Mouse (Mus musculus) heart, embryonic 12.5 days (tissue): ENCODE results near the gene Ugt1a6a. TPM values are rescaled to one million over a fixed set of nuclear protein-coding genes. Genes with fewer than 3 reads are reported as not detected.

Experiments
- ATAC-seq: fragments of 200-750 bp; cut with Nextera tagmentation; 2 replicates; pipeline ENCODE4 v1.8.0; 2017; ENCODE audit warnings: moderate TSS enrichment, moderate library complexity; ENCODE audit not compliant: insufficient number of reproducible peaks, low FRiP score
- H3K27ac ChIP-seq: fragments of 300-500 bp; sonication (generic); 2 replicates; pipeline ENCODE4 v1.5.1; 2016; ENCODE audit warnings: mild to moderate bottlenecking, moderate library complexity; ENCODE audit not compliant: poor library complexity, severe bottlenecking
- H3K27me3 ChIP-seq: fragments of 300-500 bp; sonication (generic); replicated peaks from 2 replicates; pipeline ENCODE4 v1.6.1; 2016; ENCODE audit warnings: mild to moderate bottlenecking, moderate library complexity
- H3K36me3 ChIP-seq: fragments of 300-500 bp; sonication (generic); 2 replicates; pipeline ENCODE4 v1.6.1; 2016; ENCODE audit warnings: mild to moderate bottlenecking, moderate library complexity
- H3K4me1 ChIP-seq: fragments of 300-500 bp; sonication (generic); replicated peaks from 2 replicates; pipeline ENCODE4 v1.6.1; 2016; ENCODE audit warnings: mild to moderate bottlenecking
- H3K4me2 ChIP-seq: fragments of 300-500 bp; sonication (generic); 2 replicates; pipeline ENCODE4 v1.6.1; 2016; ENCODE audit warnings: mild to moderate bottlenecking, moderate library complexity
- H3K4me3 ChIP-seq: fragments of 300-500 bp; sonication (generic); 2 replicates; pipeline ENCODE4 v1.5.1; 2016; ENCODE audit warnings: mild to moderate bottlenecking
- H3K9ac ChIP-seq: fragments of 300-500 bp; sonication (generic); 2 replicates; pipeline ENCODE4 v1.6.1; 2016; ENCODE audit warnings: mild to moderate bottlenecking, moderate library complexity
- H3K9me3 ChIP-seq: fragments of 300-500 bp; sonication (generic); replicated peaks from 2 replicates; pipeline ENCODE4 v1.6.1; 2016; ENCODE audit warnings: mild to moderate bottlenecking, moderate library complexity
- WGBS: fragments of 180-500 bp; shearing (Covaris S2); methylation state at CpG from one replicate; pipeline ENCODE4 v1.1.7; 2016; 5-methylcytosine and 5-hydroxymethylcytosine counted together
- polyA plus RNA-seq: library from polyadenylated mRNA; unstranded; fragments of >200 nt; fragmentation: Nextera tagmentation; extraction: Ambion mirVana; gene quantifications from 2 replicates; pipeline ENCODE4 v1.2.1, GENCODE M21; 2016

Ugt1a6a gene
- polyA plus RNA-seq, 1 experiment from 2014 or later = not detected

DNA sequence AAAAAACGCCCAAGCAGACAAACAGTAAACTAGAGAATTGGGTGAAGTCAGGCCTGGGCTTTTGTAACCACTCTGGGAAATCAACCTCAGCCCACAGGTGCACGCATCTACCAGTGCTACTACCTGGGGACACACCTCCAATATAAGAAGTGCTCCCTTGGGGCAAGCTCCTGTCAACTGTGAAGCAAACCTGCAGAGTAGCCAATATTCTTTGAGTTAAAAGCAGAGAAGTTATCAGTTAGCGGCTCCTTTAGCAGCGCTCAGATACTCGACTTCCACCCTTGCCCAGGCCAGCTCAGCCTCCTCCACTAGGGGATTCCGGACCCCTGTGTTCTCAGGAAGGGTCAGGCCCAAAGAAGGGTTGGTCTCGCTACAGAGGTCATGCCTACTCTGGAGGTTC lies 127.1 kb downstream of the Ugt1a6a start:
- H3K36me3 ChIP-seq = peaks cover 72% of the 10 kb centered on the region
- 0 out of 2 replicates have a peak, but pooled peaks have one; percentile 0 for ATAC-seq
- WGBS = 83% methylated on average over 7 of the region's 7 CpGs
- no peak overlapping the region for H3K27ac ChIP-seq
- H3K4me3 ChIP-seq = no peak overlapping the region
- no peak overlapping the region for H3K4me2 ChIP-seq
- no peak overlapping the region for H3K9ac ChIP-seq
- peaks cover 35% of the 10 kb centered on the region for H3K4me1 ChIP-seq
- no peaks in the 10 kb centered on the region for H3K27me3 ChIP-seq
- peaks cover 20% of the 10 kb centered on the region for H3K9me3 ChIP-seq

DNA sequence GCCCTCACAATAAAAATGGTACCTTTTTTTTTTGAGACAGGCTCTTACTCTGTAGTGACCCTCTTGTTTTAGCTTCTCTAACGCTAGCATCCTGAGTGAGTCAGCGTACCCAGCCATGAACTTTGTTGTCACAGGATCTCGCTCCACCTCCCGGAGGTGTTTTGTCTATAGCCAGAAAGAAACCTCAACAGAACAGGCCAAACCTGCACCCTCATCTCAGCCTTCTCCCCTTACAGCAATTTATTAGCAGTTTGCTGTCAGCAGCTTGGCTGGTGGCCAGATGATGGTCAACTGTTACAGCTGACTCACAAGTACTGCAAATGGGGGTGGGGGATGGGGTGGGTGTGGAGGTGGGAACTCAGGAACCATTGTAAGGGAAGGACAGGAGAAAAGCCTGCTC lies 127.6 kb downstream of the Ugt1a6a start:
- Histone ChIP-seq H3K4me1 (peaks cover 35% of the 10 kb centered on the region), H3K27me3 (no peaks in the 10 kb centered on the region), H3K9me3 (peaks cover 16% of the 10 kb centered on the region), H3K27ac (no peak overlapping the region), H3K36me3 (peaks cover 78% of the 10 kb centered on the region), H3K4me3 (no peak overlapping the region), H3K4me2 (no peak overlapping the region), H3K9ac (no peak overlapping the region)
- 75% methylated on average over 4 of the region's 4 CpGs for WGBS
- ATAC-seq = peak; percentile 5; the same call in 1 of the 2 replicates

DNA sequence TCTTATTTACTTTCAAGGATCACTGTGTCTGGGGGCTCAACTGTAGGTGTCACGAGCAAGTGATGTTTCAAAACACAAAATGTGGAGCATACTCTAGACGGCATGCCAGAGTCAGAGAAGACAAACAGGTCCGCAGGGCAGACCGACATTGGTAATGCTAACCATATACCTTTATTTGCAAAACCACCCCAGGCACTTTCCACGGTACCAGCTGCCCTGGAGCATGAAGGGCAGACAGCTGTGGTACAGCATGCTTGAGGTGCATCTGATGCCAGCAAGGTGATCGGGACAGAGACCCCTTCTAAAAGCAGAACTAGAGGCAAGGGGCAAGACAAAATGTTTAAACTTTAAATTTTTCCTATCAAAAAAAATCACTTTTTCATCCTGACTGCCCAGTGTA lies 128.4 kb downstream of the Ugt1a6a start:
- H3K27me3 ChIP-seq = no peaks in the 10 kb centered on the region
- H3K36me3 ChIP-seq = peaks cover 85% of the 10 kb centered on the region
- no peak overlapping the region for H3K9ac ChIP-seq
- peaks cover 35% of the 10 kb centered on the region for H3K4me1 ChIP-seq
- no peak overlapping the region for H3K4me3 ChIP-seq
- H3K4me2 ChIP-seq = no peak overlapping the region
- no peak overlapping the region for H3K27ac ChIP-seq
- H3K9me3 ChIP-seq = peaks cover 9% of the 10 kb centered on the region
- 75% methylated on average over 6 of the region's 6 CpGs for WGBS
- ATAC-seq = no peak

DNA sequence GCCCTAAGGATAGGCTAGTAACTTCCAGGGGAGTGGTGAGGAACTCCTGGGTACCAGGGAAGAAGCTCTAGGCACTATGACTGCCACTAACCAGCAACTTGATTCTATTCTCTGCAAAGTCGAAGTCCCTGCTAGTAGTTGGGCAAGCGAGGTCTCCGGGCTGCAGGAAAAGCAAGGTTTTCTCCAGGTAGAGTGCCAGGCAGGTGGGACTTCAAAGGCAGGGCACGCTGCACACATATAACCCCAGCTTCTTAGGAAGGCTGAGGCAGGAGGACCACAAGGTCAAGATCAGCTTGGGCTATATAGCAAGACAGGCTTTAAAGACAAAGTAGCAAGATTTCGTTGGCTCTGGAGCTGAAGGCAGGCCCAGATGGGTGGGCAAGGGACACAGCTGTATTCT lies 129.2 kb downstream of the Ugt1a6a start:
- Histone ChIP-seq H3K9me3 (peaks cover 3% of the 10 kb centered on the region; the same call in 1 of the 2 replicates), H3K27me3 (no peaks in the 10 kb centered on the region), H3K36me3 (peaks cover 93% of the 10 kb centered on the region), H3K4me3 (no peak overlapping the region), H3K27ac (no peak overlapping the region), H3K9ac (no peak overlapping the region), H3K4me2 (no peak overlapping the region), H3K4me1 (peaks cover 35% of the 10 kb centered on the region)
- 88% methylated on average over 5 of the region's 5 CpGs for WGBS
- ATAC-seq = no peak

DNA sequence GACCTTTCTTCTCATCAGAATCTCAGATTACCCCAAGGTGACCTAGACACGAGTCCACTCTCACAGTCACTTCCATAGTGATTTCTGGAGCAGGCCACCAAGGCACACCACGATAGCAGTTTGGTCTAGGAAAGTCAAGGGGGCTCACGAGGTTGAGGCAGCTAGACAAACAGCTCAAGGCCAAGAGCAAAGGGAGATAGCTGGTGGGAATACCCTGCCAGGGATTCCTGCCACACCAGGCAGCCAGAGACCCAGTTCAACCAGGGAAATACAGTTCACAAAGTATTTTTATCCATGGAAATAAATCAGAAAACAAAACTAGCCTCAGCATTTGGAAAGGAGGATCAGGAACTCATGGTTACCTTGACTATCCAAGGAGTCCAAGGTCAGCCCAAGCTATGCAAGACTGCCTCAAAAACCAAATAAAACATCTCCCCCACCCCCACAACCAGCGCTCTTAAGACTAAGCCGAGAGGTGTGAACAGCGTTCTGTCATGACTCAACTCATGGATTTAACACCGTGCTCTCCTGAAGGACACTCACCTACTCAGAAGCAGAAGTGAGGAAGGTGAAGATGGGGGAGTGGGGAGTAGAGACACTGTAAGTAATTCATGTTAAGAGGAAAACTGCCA lies 129.7 kb downstream of the Ugt1a6a start:
- 78% methylated on average over 7 of the region's 7 CpGs for WGBS

DNA sequence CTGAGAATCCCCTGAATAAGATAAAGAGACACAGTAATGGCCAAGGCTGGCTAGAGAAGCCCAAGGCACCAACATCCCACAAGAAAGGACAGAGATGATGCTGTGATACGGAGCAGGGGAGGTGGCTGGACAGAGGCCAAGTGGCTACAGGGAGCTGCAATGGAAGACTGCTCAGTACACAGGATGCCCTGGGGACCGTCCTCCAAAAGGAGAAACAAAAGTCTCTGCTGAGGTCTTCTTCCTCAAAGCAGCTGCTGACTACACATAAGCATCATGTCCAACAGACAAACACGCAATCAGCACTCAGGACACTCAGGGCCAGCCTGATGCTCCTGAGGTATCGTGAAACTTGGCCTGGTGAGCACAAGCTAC lies 130.2 kb downstream of the Ugt1a6a start:
- Histone ChIP-seq H3K27me3 (no peaks in the 10 kb centered on the region), H3K9me3 (peaks cover 3% of the 10 kb centered on the region; the same call in 1 of the 2 replicates), H3K36me3 (peaks cover 100% of the 10 kb centered on the region), H3K4me3 (no peak overlapping the region), H3K9ac (no peak overlapping the region), H3K4me1 (peaks cover 27% of the 10 kb centered on the region), H3K27ac (no peak overlapping the region), H3K4me2 (no peak overlapping the region)
- 67% methylated on average over 4 of the region's 4 CpGs for WGBS
- no peak for ATAC-seq

More for the DNA sequence above, 129.7 kb downstream of the Ugt1a6a start:
- Histone ChIP-seq H3K9me3 (peaks cover 3% of the 10 kb centered on the region; the same call in 1 of the 2 replicates), H3K27me3 (no peaks in the 10 kb centered on the region), H3K4me3 (no peak overlapping the region), H3K36me3 (peaks cover 99% of the 10 kb centered on the region), H3K4me1 (peaks cover 32% of the 10 kb centered on the region), H3K9ac (no peak overlapping the region), H3K4me2 (no peak overlapping the region), H3K27ac (no peak overlapping the region)
- ATAC-seq = no peak

DNA sequence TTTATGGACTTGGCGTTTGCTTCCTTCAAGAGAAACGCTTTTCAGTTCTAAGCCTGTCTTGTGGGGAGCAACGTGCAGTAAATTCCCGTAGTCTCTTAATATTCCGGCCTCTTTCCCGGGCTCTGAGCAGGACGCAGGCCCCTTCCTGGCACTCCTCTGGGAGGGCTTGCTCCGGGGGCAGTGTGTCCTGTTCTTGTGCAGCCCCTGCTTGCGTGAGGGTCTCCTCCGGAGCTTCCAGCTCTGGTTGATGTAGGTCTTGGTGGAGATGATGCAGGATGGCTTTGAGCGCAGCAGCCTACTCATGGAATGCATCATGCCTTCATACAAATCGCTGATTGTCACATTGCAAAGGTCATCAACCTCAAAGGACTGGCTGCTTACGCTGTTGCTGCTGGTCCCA lies 131.5 kb downstream of the Ugt1a6a start:
- peaks cover 91% of the 10 kb centered on the region for H3K36me3 ChIP-seq
- no peak overlapping the region for H3K4me2 ChIP-seq

DNA sequence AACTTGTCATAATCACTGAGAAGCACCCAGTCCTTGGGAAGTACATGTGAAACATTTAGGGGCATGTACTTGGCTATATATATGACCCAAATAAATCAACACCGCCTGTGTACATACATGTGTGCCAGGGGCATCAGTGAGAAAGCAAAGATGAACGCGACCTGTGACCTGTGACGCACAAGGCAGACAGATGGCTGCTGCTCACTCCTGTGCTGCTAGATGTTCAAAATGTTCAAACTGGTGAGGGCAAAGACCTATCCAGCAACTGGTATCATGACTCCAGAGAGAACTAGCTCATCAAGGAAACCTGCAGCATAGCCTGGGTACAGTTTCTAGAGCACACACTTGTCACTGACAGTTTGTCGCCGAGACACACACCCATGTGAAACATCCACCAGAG lies 132.9 kb downstream of the Ugt1a6a start:
- no peak for ATAC-seq
- no peak overlapping the region for H3K4me2 ChIP-seq
- H3K9me3 ChIP-seq = no peaks in the 10 kb centered on the region
- H3K27ac ChIP-seq = no peak overlapping the region
- peaks cover 91% of the 10 kb centered on the region for H3K36me3 ChIP-seq
- no peak overlapping the region for H3K4me3 ChIP-seq
- peaks cover 17% of the 10 kb centered on the region for H3K4me1 ChIP-seq
- no peaks in the 10 kb centered on the region for H3K27me3 ChIP-seq
- WGBS = 91% methylated on average over 6 of the region's 6 CpGs
- no peak overlapping the region for H3K9ac ChIP-seq

More for the DNA sequence above, 131.5 kb downstream of the Ugt1a6a start:
- H3K4me1 ChIP-seq = peaks cover 24% of the 10 kb centered on the region
- ATAC-seq = no peak
- 86% methylated on average over 13 of the region's 13 CpGs for WGBS
- no peak overlapping the region for H3K4me3 ChIP-seq
- H3K9ac ChIP-seq = no peak overlapping the region
- H3K9me3 ChIP-seq = no peaks in the 10 kb centered on the region
- no peak overlapping the region for H3K27ac ChIP-seq
- no peaks in the 10 kb centered on the region for H3K27me3 ChIP-seq

DNA sequence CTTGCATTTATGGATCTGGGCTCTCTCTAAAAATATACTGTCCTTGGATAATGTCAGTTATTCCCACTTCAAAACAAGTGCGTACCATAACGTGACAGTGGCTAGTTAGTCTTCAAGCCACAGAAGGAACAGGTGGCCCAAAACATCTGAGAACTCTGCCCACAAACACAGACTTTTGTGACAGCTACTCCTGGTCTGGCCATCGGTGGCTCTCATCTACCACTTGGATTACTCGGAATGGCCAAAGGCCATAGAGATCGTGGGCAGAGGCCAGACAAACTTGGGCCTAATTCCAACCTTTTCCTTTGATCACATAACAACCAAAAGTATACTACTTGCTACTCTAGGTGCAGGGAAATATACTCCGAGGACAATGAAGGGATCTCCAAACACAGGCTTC lies 133.5 kb downstream of the Ugt1a6a start:
- 85% methylated on average over 6 of the region's 6 CpGs for WGBS
- no peak for ATAC-seq
- no peak overlapping the region for H3K4me2 ChIP-seq
- H3K4me3 ChIP-seq = no peak overlapping the region
- H3K36me3 ChIP-seq = peaks cover 91% of the 10 kb centered on the region
- no peak overlapping the region for H3K9ac ChIP-seq
- H3K4me1 ChIP-seq = peaks cover 11% of the 10 kb centered on the region; the same call in 1 of the 2 replicates
- no peaks in the 10 kb centered on the region for H3K9me3 ChIP-seq
- H3K27ac ChIP-seq = no peak overlapping the region
- H3K27me3 ChIP-seq = no peaks in the 10 kb centered on the region

Other genes with a start within 250 kb of the Ugt1a6a start
- gene Usp40, start 126.3 kb upstream of the Ugt1a6a start, polyA plus RNA-seq = 32.7 and 35.4 TPM in 2 replicates
- gene Ugt1a10, start 79.4 kb upstream of the Ugt1a6a start, polyA plus RNA-seq = not detected in 2 replicates
- gene Ugt1a9, start 64.0 kb upstream of the Ugt1a6a start, polyA plus RNA-seq = not detected in 2 replicates
- not detected in 2 replicates for gene Ugt1a8, start 47.0 kb upstream of the Ugt1a6a start, polyA plus RNA-seq
- 0.58 and 0.78 TPM in 2 replicates for gene Ugt1a7c, start 39.7 kb upstream of the Ugt1a6a start, polyA plus RNA-seq
- gene Ugt1a6b, start 31.6 kb upstream of the Ugt1a6a start, polyA plus RNA-seq = not detected in 2 replicates
- not detected in 2 replicates for gene Ugt1a5, start 31.2 kb downstream of the Ugt1a6a start, polyA plus RNA-seq
- not detected in 2 replicates for gene Ugt1a2, start 65.8 kb downstream of the Ugt1a6a start, polyA plus RNA-seq
- 7.6 and 8.4 TPM in 2 replicates for gene Dnajb3, start 71.0 kb downstream of the Ugt1a6a start, polyA plus RNA-seq
- 0.22 TPM in 1 of 2 replicates, not detected in the other for gene Ugt1a1, start 77.2 kb downstream of the Ugt1a6a start, polyA plus RNA-seq
- 0.56 and 0.83 TPM in 2 replicates for gene Mroh2a, start 92.2 kb downstream of the Ugt1a6a start, polyA plus RNA-seq
- 141 TPM in 2 replicates for gene Hjurp, start 142.8 kb downstream of the Ugt1a6a start, polyA plus RNA-seq
- 0.05 TPM in 1 of 2 replicates, not detected in the other for gene Trpm8, start 142.9 kb downstream of the Ugt1a6a start, polyA plus RNA-seq